Mouse (Mus musculus): ENCODE measurements around the gene Maml3. TPM values are rescaled to one million over a fixed set of nuclear protein-coding genes. Genes with fewer than 3 reads are reported as not detected.
A peak's percentile ranks its signal among the peaks of the same experiment; 100 is the strongest.

Maml3 gene
- total RNA-seq, 1 experiment from 2014 or later, result 19.3 TPM

- ATAC-seq (replicated peaks in 1 of 2; ENCODE audit: insufficient read depth in 1 of 2, low FRiP score in 2 of 2, low TSS enrichment in 1 of 2, low read depth in 1 of 2, poor library complexity in 2 of 2, severe bottlenecking in 2 of 2), result no peak
Measured at GRCm38 (mm10) chr3:51879211-51879610, 225.7 kb downstream of the Maml3 start.

DNA sequence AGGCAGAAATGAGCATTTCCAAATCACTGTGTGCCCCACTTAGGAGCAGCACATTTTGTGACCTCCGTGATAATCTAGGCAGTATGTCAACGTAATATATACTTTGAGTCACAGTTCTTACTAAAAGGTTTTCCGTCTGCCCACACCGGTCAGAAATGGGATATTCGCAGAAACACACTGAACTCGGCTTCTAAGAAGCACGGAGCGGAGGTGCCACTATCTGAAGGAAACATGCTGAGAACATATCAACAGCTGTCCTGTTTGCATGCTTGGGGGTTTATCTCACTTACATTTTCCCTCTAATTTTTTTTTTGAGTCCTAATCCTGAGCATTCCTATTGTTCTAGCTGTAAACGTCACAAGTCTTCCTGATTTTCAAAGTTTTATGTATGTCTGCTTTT lies 226.3 kb downstream of the Maml3 start:
- ATAC-seq (replicated peaks in 1 of 2; ENCODE audit: insufficient read depth in 1 of 2, low FRiP score in 2 of 2, low TSS enrichment in 1 of 2, low read depth in 1 of 2, poor library complexity in 2 of 2, severe bottlenecking in 2 of 2), result no peak

DNA sequence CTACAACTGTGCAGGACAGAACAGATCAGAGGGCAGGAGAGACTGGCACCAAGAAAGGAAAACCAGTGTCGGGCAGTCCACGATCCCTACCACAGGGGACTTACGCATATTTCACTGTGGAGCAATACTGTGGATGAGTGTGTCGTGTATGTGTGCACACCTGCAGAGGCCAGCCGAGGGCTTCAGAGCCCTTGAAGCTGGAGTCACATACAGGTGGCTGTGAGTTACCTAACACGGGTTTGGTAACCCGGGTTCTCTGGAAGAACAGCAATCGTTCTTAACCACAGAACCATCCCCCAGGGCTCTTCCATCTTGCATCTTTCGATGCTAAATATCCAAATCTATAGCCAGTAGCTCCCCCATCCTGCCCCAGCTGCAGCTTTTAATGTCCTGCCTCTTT lies 228.1 kb downstream of the Maml3 start:
- ATAC-seq (replicated peaks in 1 of 2; ENCODE audit: insufficient read depth in 1 of 2, low FRiP score in 2 of 2, low TSS enrichment in 1 of 2, low read depth in 1 of 2, poor library complexity in 2 of 2, severe bottlenecking in 2 of 2), result no peak

DNA sequence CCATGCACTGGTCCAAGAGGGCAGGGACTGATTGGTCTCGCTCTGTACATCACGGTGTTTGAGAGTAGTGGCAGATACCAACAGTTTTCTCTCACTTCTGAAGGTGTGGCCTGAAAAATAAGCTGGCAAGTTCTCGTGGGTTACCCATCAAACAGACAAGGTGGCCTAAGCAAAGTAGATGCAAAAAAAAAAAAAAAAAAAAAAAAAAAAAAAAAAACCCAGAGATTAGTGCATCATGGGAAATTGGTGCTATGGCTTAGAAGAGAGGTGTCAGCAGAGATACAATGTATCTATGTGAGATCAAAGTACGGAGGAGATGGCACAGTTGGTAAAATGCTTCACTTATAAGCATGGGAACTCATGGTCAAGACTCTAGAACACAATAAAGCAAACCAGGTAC lies 229.2 kb downstream of the Maml3 start:
- ATAC-seq (replicated peaks in 1 of 2; ENCODE audit: insufficient read depth in 1 of 2, low FRiP score in 2 of 2, low TSS enrichment in 1 of 2, low read depth in 1 of 2, poor library complexity in 2 of 2, severe bottlenecking in 2 of 2), result no peak

- no peak for ATAC-seq (replicated peaks in 1 of 2; ENCODE audit: insufficient read depth in 1 of 2, low FRiP score in 2 of 2, low TSS enrichment in 1 of 2, low read depth in 1 of 2, poor library complexity in 2 of 2, severe bottlenecking in 2 of 2)
Measured at GRCm38 (mm10) chr3:51874252-51874651, 230.6 kb downstream of the Maml3 start.

GRCm38 (mm10) chr3:51872771-51873170 lies 232.1 kb downstream of the Maml3 start:
- ATAC-seq (replicated peaks in 1 of 2; ENCODE audit: insufficient read depth in 1 of 2, low FRiP score in 2 of 2, low TSS enrichment in 1 of 2, low read depth in 1 of 2, poor library complexity in 2 of 2, severe bottlenecking in 2 of 2), result no peak

DNA sequence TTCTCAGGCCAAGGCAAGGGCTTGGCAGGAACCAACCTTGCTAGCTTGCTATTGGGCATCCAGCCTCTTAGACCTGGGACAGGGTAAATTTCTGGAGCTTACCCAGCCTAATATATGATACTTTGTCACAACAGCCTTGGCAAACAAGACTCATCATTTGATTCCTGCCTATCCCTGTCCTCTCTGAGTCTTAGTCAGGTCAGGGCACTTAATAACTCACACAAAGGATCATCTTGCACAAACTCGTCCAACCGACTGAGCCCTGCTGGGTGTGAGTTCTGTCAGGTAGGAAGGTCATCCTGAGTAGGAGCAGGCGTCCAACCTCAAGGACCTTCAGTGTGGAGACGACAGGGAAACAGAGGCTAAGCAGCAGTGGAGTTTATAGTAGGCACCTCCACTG lies 233.5 kb downstream of the Maml3 start:
- ATAC-seq (replicated peaks in 1 of 2; ENCODE audit: insufficient read depth in 1 of 2, low FRiP score in 2 of 2, low TSS enrichment in 1 of 2, low read depth in 1 of 2, poor library complexity in 2 of 2, severe bottlenecking in 2 of 2), result no peak

DNA sequence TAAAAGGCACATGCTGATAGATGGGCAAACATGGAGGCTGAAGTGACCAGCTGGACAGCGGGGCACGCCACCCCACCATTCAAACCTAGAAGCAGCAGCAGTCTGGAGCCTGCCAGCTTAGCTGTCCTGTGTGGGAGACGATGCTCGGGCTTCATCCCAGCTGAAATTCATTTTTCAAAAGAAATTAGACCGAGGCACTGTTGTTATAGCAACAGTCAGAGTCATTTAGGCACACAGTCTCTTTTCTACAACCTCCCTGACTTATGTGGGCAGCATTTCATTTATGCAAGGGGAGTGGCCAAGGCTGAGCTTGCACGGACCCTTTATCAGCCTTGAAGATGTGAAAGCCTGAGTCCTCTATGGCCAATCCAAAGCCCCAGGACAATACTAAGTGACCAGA lies 234.9 kb downstream of the Maml3 start:
- ATAC-seq (replicated peaks in 1 of 2; ENCODE audit: insufficient read depth in 1 of 2, low FRiP score in 2 of 2, low TSS enrichment in 1 of 2, low read depth in 1 of 2, poor library complexity in 2 of 2, severe bottlenecking in 2 of 2), result no peak

GRCm38 (mm10) chr3:51868857-51869256 lies 236.0 kb downstream of the Maml3 start:
- ATAC-seq (replicated peaks in 1 of 2; ENCODE audit: insufficient read depth in 1 of 2, low FRiP score in 2 of 2, low TSS enrichment in 1 of 2, low read depth in 1 of 2, poor library complexity in 2 of 2, severe bottlenecking in 2 of 2), result no peak

- ATAC-seq (replicated peaks in 1 of 2; ENCODE audit: insufficient read depth in 1 of 2, low FRiP score in 2 of 2, low TSS enrichment in 1 of 2, low read depth in 1 of 2, poor library complexity in 2 of 2, severe bottlenecking in 2 of 2), result no peak
Measured at GRCm38 (mm10) chr3:51866446-51866845, 238.4 kb downstream of the Maml3 start.

DNA sequence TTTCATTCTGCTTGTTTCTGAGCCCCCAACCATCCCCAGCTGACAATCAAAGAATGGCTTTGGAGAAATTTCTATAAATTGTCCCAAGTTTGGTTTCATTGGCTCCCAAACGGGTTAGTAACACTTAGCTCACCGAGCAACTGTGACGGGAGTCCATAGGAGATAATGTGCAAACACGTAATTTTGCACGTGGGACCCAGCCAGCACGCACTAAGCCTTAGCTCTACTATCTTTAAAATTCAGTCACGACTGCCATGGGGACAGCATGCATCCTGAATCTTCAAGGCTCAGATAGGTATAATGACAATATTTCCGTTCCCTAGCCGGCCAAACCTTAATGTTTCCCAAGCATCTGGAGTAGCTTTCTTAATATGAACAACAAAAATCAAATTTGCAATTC lies 243.2 kb downstream of the Maml3 start:
- ATAC-seq (replicated peaks in 1 of 2; ENCODE audit: insufficient read depth in 1 of 2, low FRiP score in 2 of 2, low TSS enrichment in 1 of 2, low read depth in 1 of 2, poor library complexity in 2 of 2, severe bottlenecking in 2 of 2), result no peak

DNA sequence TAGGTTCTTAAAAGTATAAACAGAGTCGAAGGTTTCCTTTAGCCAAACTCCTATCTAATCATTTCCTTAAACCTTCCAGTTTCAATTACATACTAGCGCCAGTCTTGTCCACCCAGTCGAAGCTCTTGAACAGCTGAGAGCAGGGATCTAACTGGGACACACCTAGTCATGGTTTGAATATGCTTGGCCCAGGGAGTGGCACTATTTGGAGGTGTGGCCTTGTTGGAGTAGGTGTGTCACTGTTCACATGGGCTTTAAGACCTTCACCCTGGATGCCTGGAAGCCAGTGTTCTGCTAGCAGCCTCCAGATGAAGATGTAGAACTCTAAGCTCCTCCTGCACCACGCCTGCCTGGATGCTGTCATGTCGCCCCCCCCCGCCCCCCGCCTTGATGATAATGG lies 244.4 kb downstream of the Maml3 start:
- no peak for ATAC-seq (replicated peaks in 1 of 2; ENCODE audit: insufficient read depth in 1 of 2, low FRiP score in 2 of 2, low TSS enrichment in 1 of 2, low read depth in 1 of 2, poor library complexity in 2 of 2, severe bottlenecking in 2 of 2)

DNA sequence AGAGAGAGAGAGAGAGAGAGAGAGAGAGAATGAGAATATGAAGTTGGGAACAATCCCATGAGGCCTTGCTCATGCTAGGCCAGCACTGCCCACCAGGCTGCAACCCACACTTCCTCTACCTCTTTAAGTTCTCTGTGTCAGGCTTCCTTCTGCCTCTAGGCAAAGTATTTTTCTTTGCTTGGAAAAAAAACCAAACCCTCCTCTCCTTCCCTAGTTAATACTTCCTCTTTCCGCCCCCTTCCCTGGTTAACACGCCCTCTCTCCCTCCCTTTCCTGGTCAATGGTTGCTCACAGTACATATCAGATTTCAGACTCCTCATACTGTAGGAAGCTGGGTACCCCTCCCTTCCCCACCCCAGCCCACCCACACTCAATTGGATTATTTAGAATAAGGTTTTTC lies 245.7 kb downstream of the Maml3 start:
- ATAC-seq (replicated peaks in 1 of 2; ENCODE audit: insufficient read depth in 1 of 2, low FRiP score in 2 of 2, low TSS enrichment in 1 of 2, low read depth in 1 of 2, poor library complexity in 2 of 2, severe bottlenecking in 2 of 2), result peak; percentile 65 to 67; a peak in 3 of 4 replicates

DNA sequence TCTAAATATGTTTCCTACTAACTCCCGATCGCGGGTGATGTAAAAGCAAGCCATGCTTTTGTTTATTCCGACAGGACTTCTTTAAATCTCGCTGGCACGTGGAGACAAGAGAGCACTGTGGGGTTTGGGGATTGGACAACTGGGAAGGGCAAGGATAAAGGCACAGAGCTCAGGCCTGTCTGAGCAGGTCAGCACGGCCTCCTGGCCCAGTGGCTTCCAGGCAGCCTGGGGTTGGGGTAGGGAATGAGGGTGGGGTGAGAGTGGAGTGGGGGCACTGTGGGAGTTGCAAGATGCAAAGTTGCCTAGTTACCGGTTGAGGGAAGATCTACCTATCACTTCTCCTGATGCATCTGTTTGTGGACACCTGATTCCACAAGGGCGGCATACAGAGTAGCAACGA lies 250.7 kb downstream of the Maml3 start:
- ATAC-seq (replicated peaks in 1 of 2; ENCODE audit: insufficient read depth in 1 of 2, low FRiP score in 2 of 2, low TSS enrichment in 1 of 2, low read depth in 1 of 2, poor library complexity in 2 of 2, severe bottlenecking in 2 of 2), result no peak

DNA sequence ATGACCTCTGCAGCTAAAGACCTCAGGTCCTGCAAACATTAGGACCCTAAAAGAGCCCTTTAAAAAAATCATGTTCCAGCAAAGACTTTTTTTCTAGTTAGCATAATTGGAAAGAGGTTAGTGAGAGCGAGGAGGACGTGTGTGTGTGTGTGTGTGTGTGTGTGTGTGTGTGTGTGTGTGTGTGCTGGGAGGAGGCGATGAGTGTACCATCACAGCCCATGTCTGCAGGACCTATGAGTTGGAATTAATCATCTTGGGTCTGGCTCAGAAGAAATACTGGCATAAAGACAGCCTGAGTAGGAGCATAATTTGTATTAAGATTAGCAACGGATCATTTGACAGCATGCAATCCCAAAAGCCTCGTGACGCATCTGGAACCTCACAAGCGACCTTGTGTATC lies 251.3 kb downstream of the Maml3 start:
- ATAC-seq (replicated peaks in 1 of 2; ENCODE audit: insufficient read depth in 1 of 2, low FRiP score in 2 of 2, low TSS enrichment in 1 of 2, low read depth in 1 of 2, poor library complexity in 2 of 2, severe bottlenecking in 2 of 2), result no peak

DNA sequence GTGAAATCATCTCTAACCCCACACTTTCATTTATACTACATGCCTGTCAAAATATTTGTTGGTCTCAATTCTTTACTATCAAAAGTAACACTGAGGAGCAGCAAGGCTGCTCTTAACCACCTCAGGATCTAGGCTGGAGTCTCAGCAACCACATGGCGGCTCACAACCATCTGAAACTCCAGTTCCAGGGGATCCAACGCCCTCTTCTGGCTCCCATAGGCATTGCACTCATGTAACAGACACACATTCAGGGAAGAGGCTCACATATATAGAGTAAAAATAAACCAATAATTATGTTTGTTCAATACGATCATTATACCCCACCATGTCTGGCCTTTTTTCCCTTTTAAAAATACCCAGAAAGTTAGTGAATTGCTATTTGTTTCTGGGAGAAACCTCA lies 252.2 kb downstream of the Maml3 start:
- no peak for ATAC-seq (replicated peaks in 1 of 2; ENCODE audit: insufficient read depth in 1 of 2, low FRiP score in 2 of 2, low TSS enrichment in 1 of 2, low read depth in 1 of 2, poor library complexity in 2 of 2, severe bottlenecking in 2 of 2)

DNA sequence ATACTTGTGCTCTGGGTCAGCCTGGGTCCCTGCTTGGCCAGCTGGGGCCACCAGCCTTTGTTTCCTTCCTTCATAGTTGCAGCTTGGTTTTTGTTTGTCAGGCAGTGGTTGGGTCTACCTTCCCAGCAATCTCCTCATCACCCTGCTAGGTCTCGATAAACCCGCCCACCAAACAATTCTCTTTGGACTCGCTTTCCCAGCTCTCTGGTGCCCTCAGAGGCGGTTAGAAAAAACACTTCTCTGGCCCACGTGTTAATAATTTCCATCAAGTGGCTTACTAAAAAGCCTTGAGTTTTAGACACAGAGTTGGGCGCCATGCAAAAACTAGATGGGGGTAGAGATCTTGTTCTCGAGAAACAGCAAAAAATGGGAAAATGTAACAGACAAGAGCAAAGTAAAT lies 253.3 kb downstream of the Maml3 start:
- ATAC-seq (replicated peaks in 1 of 2; ENCODE audit: insufficient read depth in 1 of 2, low FRiP score in 2 of 2, low TSS enrichment in 1 of 2, low read depth in 1 of 2, poor library complexity in 2 of 2, severe bottlenecking in 2 of 2), result no peak

- no peak for ATAC-seq (replicated peaks in 1 of 2; ENCODE audit: insufficient read depth in 1 of 2, low FRiP score in 2 of 2, low TSS enrichment in 1 of 2, low read depth in 1 of 2, poor library complexity in 2 of 2, severe bottlenecking in 2 of 2)
Measured at GRCm38 (mm10) chr3:51849462-51849861, 255.4 kb downstream of the Maml3 start.

DNA sequence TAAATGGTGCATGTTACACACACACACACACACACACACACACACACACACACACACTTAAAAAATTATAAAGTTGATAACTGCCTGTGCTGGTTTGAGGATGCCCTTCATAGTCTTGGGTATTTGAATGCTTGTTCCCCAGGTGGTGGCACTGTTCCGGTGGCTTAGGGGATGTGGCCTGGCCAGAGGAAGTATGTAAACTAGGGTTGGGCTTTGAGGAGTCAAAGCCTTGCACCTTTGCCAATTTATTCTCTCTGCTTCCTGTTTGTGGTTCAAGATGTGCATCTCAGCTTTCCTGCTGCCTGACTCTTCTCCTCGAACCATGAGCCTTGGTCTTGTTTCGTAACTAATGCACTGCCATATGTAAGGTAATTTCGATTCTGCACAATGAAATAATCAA lies 257.6 kb downstream of the Maml3 start:
- peak; percentile 67 to 83 for ATAC-seq (replicated peaks in 1 of 2; ENCODE audit: insufficient read depth in 1 of 2, low FRiP score in 2 of 2, low TSS enrichment in 1 of 2, low read depth in 1 of 2, poor library complexity in 2 of 2, severe bottlenecking in 2 of 2)

GRCm38 (mm10) chr3:51844255-51844654 lies 260.6 kb downstream of the Maml3 start:
- ATAC-seq (replicated peaks in 1 of 2; ENCODE audit: insufficient read depth in 1 of 2, low FRiP score in 2 of 2, low TSS enrichment in 1 of 2, low read depth in 1 of 2, poor library complexity in 2 of 2, severe bottlenecking in 2 of 2), result no peak
